13 mouse cellular contexts compared by ENCODE assay signal in the genomic region with DNA sequence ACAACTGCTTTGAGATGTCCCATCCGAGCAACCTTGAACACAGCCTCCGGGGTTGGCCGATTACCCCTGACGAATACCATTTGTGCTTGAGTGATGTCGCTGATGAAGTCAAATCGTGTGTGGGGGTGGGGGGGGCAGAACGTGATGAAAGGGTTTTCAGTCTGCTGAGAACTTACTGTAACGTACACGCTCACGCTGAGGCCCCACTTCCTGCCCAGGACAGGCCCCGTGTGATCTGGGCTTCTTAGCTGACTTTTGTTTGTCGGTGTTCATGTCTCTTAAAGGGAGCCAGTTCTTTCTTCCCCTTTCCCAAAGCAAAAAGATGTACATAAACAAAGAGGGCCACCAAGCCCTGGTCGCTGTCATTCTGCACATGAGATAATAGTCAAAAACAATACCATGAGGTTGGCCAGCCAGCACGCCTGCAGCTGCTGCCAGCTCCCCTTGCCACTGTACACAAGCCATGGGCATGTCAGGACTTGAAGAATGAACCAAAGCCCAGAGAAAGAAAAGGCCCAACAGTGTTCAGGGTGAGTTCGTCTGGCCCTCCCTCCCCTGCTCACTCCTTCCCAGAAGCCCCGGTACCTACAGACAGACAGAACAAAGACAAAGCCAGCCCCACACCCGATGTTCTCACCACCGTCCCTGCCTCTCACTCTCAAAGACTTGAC. TPM values are rescaled to one million over a fixed set of nuclear protein-coding genes. Genes with fewer than 3 reads are reported as not detected.
DNase-seq lines count a peak whose midpoint lies in the region; ATAC-seq lines count a peak whose summit lies in the region.
"Had no signal": no experiment of that assay in that cellular context is flagged by ENCODE, and none has a peak within 500 bp of the region (broad histone marks: within the 10 kb centered on the region; RNA-seq: fewer than 3 reads in every experiment).

No protein-coding gene starts in this region.

- no peak overlapping the region for H3K27ac ChIP-seq in kidney, embryonic 15.5 days
- H3K27ac ChIP-seq: embryonic facial prominence, embryonic 15.5 days; midbrain, embryonic 12.5 days had no signal

- 23% methylated on average over 18 of the region's 18 CpGs for WGBS in kidney, embryonic 15.5 days

- intact Hi-C loops in left cerebral cortex, postnatal 36 days (cut with DNase I), result loop anchor here (5.0 kb wide), 1 partner anchor 117 kb away; no protein-coding TSS in a partner anchor

- no peaks in the 10 kb centered on the region for H3K27me3 ChIP-seq in kidney, embryonic 15.5 days
- H3K27me3 ChIP-seq: embryonic facial prominence, embryonic 15.5 days; midbrain, embryonic 12.5 days had no signal

- H3K4me3 ChIP-seq in kidney, embryonic 15.5 days (replicated peaks), result no peak overlapping the region
- H3K4me3 ChIP-seq: embryonic facial prominence, embryonic 15.5 days; midbrain, embryonic 12.5 days had no signal

- peaks cover 18% of the 10 kb centered on the region for H3K4me1 ChIP-seq in kidney, embryonic 15.5 days
- H3K4me1 ChIP-seq: midbrain, embryonic 12.5 days had no signal

- H3K4me2 ChIP-seq in kidney, embryonic 15.5 days, result peak overlapping the region; percentile 29
- H3K4me2 ChIP-seq: embryonic facial prominence, embryonic 15.5 days; midbrain, embryonic 12.5 days had no signal

- no peak for ATAC-seq in kidney, embryonic 15.5 days (replicated peaks; ENCODE audit: low FRiP score)
- ATAC-seq in CD4-positive, CD25-positive, alpha-beta regulatory T cell, adult 4 months, result peak; percentile 88
- ATAC-seq in megakaryocyte, adult 5-6 weeks (ENCODE audit: poor library complexity, severe bottlenecking), result peak; percentile 29; the same call in 1 of the 2 replicates

- no peak for DNase-seq in kidney, postnatal 10 days
- peak; percentile 44 for DNase-seq in embryo, embryonic 11 days
- no peak for DNase-seq in right cerebral cortex, postnatal 25 days
- DNase-seq in right cerebral cortex, adult 18-20 months, result no peak
- no peak for DNase-seq in left cerebral cortex, postnatal 36 days (ENCODE audit: low spot score in 2 of 2)
- DNase-seq: kidney, adult 18-20 months had no signal

- H3K9me3 ChIP-seq in kidney, embryonic 15.5 days (replicated peaks), result no peaks in the 10 kb centered on the region
- H3K9me3 ChIP-seq: embryonic facial prominence, embryonic 15.5 days; midbrain, embryonic 12.5 days had no signal

- no peak overlapping the region for H3K9ac ChIP-seq in kidney, embryonic 15.5 days
- H3K9ac ChIP-seq: embryonic facial prominence, embryonic 15.5 days; midbrain, embryonic 12.5 days had no signal

- H3K36me3 ChIP-seq in kidney, embryonic 15.5 days, result no peaks in the 10 kb centered on the region
- H3K36me3 ChIP-seq: embryonic facial prominence, embryonic 15.5 days; midbrain, embryonic 12.5 days had no signal

RNA-seq across cellular contexts. Expression of gene Setd4, which starts 29.2 kb away (rescaled TPM):
- polyA plus RNA-seq in kidney, embryonic 15.5 days (2015; fragmentation: Nextera tagmentation; extraction: Ambion mirVana), result 13.9 and 14.3 TPM in 2 replicates
- 10 to 100 TPM; 34.6 to 43.5 TPM for polyA plus RNA-seq in CD4-positive, CD25-positive, alpha-beta regulatory T cell, adult 4 months (2017; shearing (Covaris generic))
- 3.9 and 6.7 TPM in 2 replicates for total RNA-seq in megakaryocyte, adult 5-6 weeks (2015)
- total RNA-seq in megakaryocyte, adult 5-6 weeks (2017), result 1.9 and 2.7 TPM in 2 replicates
- total RNA-seq in left cerebral cortex, postnatal 36 days (2021), result 10 to 100 TPM in 1 of 2 experiments, 1 to 10 TPM in 1; 8.9 to 11.9 TPM

RNA-seq across cellular contexts. Expression of gene Cbr1, which starts 31.0 kb away (rescaled TPM):
- 138 and 140 TPM in 2 replicates for polyA plus RNA-seq in kidney, embryonic 15.5 days (2015; fragmentation: Nextera tagmentation; extraction: Ambion mirVana)
- 10 to 100 TPM; 47.7 to 49.9 TPM for polyA plus RNA-seq in CD4-positive, CD25-positive, alpha-beta regulatory T cell, adult 4 months (2017; shearing (Covaris generic))
- total RNA-seq in megakaryocyte, adult 5-6 weeks (2015), result 3.2 and 4.8 TPM in 2 replicates
- total RNA-seq in megakaryocyte, adult 5-6 weeks (2017), result 4.8 and 6.6 TPM in 2 replicates
- 10 to 100 TPM; 65.7 to 67.0 TPM for total RNA-seq in left cerebral cortex, postnatal 36 days (2021)

RNA-seq across cellular contexts. Expression of gene Gm5678, which starts 53.2 kb away (rescaled TPM):
- polyA plus RNA-seq in kidney, embryonic 15.5 days (2015; fragmentation: Nextera tagmentation; extraction: Ambion mirVana), result not detected in 2 replicates
- not detected for polyA plus RNA-seq in CD4-positive, CD25-positive, alpha-beta regulatory T cell, adult 4 months (2017; shearing (Covaris generic))
- total RNA-seq in megakaryocyte, adult 5-6 weeks (2015), result not detected in 2 replicates
- total RNA-seq in megakaryocyte, adult 5-6 weeks (2017), result not detected in 2 replicates
- total RNA-seq in left cerebral cortex, postnatal 36 days (2021), result 1 to 10 TPM; 3.1 to 3.9 TPM
- polyA plus RNA-seq: embryonic facial prominence, embryonic 15.5 days; limb, embryonic 14.5 days; midbrain, embryonic 12.5 days; small intestine, adult 2 months had no signal

Comparison
In these comparisons a context has a peak if more than half of its experiments do, and no peak if none do; other contexts are left out.
1. RNA of gene Cbr1, which starts 31.0 kb away (total RNA-seq): 65.7 to 67.0 TPM in left cerebral cortex, postnatal 36 days; 3.2 to 6.6 TPM in megakaryocyte, adult 5-6 weeks; every median in the first group is over 4 times any median in the second.
2. RNA of gene Gm5678, which starts 53.2 kb away (total RNA-seq): 3.1 to 3.9 TPM in left cerebral cortex, postnatal 36 days; not detected in megakaryocyte, adult 5-6 weeks; every median in the first group is over 4 times any median in the second.